In genomic region chr8:11003253-11003652, GRCm38 (mm10) we compare ENCODE assay signal across 10 mouse cellular contexts. TPM values are rescaled to one million over a fixed set of nuclear protein-coding genes. Genes with fewer than 3 reads are reported as not detected.
DNase-seq lines count a peak whose midpoint lies in the region; ATAC-seq lines count a peak whose summit lies in the region.
"Had no signal": no experiment of that assay in that cellular context is flagged by ENCODE, and none has a peak within 500 bp of the region (broad histone marks: within the 10 kb centered on the region; RNA-seq: fewer than 3 reads in every experiment).

No protein-coding gene starts in this region.

- ATAC-seq in heart, embryonic 14.5 days (ENCODE audit: insufficient number of reproducible peaks, insufficient read depth, low FRiP score, low read depth), result no peak
- no peak for ATAC-seq in embryonic facial prominence, embryonic 11.5 days (replicated peaks; ENCODE audit: insufficient number of reproducible peaks, low FRiP score, low TSS enrichment, low read depth)
- ATAC-seq in intestine, embryonic 14.5 days (replicated peaks; ENCODE audit: low FRiP score, low TSS enrichment, low read depth), result no peak
- ATAC-seq in midbrain, embryonic 16.5 days, result no peak

- 0 out of 2 replicates have a peak, but pooled peaks cover 3% of the 10 kb centered on the region for H3K27me3 ChIP-seq in heart, embryonic 14.5 days (ENCODE audit: control insufficient read depth, insufficient read depth, low read length)
- H3K27me3 ChIP-seq in embryonic facial prominence, embryonic 11.5 days (ENCODE audit: control insufficient read depth, insufficient read depth, low read length), result no peaks in the 10 kb centered on the region
- H3K27me3 ChIP-seq in intestine, embryonic 14.5 days (replicated peaks; ENCODE audit: control insufficient read depth, insufficient read depth, low read length), result no peaks in the 10 kb centered on the region
- H3K27me3 ChIP-seq in midbrain, embryonic 16.5 days (ENCODE audit: control insufficient read depth, insufficient read depth, low read depth, low read length), result no peaks in the 10 kb centered on the region

- no peak for DNase-seq in heart, postnatal 14 days
- DNase-seq in embryonic facial prominence, embryonic 11.5 days (ENCODE audit: low spot score), result no peak
- DNase-seq in intestine, embryonic 14.5 days (ENCODE audit: low spot score), result no peak
- DNase-seq in cerebellum, adult 8-10 months, result no peak
- DNase-seq in thymus, postnatal 4 days, result no peak
- DNase-seq in Muller cell, postnatal 12 days (ENCODE audit: inconsistent ontology term), result no peak
- DNase-seq: cerebellum, postnatal 25 days; layer of hippocampus, adult 9-11 months had no signal

- intact Hi-C loops in heart, postnatal 14 days (cut with DNase I), result loop anchor here (5.0 kb wide), 1 partner anchor 41 kb away; no protein-coding TSS in a partner anchor

- peak overlapping the region; percentile 97 for H3K9ac ChIP-seq in heart, embryonic 14.5 days (ENCODE audit: low read length)
- peak overlapping the region; percentile 53 for H3K9ac ChIP-seq in embryonic facial prominence, embryonic 11.5 days (replicated peaks; ENCODE audit: low read length)
- peak overlapping the region; percentile 48 for H3K9ac ChIP-seq in intestine, embryonic 14.5 days (ENCODE audit: low read length)
- peak overlapping the region; percentile 83 for H3K9ac ChIP-seq in midbrain, embryonic 16.5 days (ENCODE audit: low read depth, low read length)

- H3K4me2 ChIP-seq in heart, embryonic 14.5 days (ENCODE audit: low read length), result peak overlapping the region; percentile 93
- H3K4me2 ChIP-seq in embryonic facial prominence, embryonic 11.5 days (ENCODE audit: low read depth, low read length), result peak overlapping the region; percentile 89
- peak overlapping the region; percentile 93 for H3K4me2 ChIP-seq in intestine, embryonic 14.5 days (ENCODE audit: low read length)
- H3K4me2 ChIP-seq in midbrain, embryonic 16.5 days (ENCODE audit: low read length), result peak overlapping the region; percentile 95

- H3K9me3 ChIP-seq in heart, embryonic 14.5 days (ENCODE audit: control insufficient read depth, low read length), result no peaks in the 10 kb centered on the region
- H3K9me3 ChIP-seq in embryonic facial prominence, embryonic 11.5 days (replicated peaks; ENCODE audit: control insufficient read depth, low read length), result no peaks in the 10 kb centered on the region
- H3K9me3 ChIP-seq in intestine, embryonic 14.5 days (ENCODE audit: control insufficient read depth, low read length), result no peaks in the 10 kb centered on the region
- no peaks in the 10 kb centered on the region for H3K9me3 ChIP-seq in midbrain, embryonic 16.5 days (replicated peaks; ENCODE audit: control insufficient read depth, low read length, poor library complexity, severe bottlenecking)

- 20% methylated on average over 6 of the region's 6 CpGs for WGBS in heart, embryonic 14.5 days
- 45% methylated on average over 6 of the region's 6 CpGs for WGBS in embryonic facial prominence, embryonic 11.5 days
- 42% methylated on average over 6 of the region's 6 CpGs for WGBS in intestine, embryonic 14.5 days
- 23% methylated on average over 6 of the region's 6 CpGs for WGBS in midbrain, embryonic 16.5 days

- H3K4me3 ChIP-seq in heart, embryonic 14.5 days (ENCODE audit: control insufficient read depth in 1 of 2, insufficient read depth in 1 of 2, low read depth in 1 of 2, low read length in 2 of 2), result peak overlapping the region; percentile 68 to 84
- H3K4me3 ChIP-seq in embryonic facial prominence, embryonic 11.5 days (ENCODE audit: low read depth, low read length), result peak overlapping the region; percentile 84
- peak overlapping the region; percentile 42 for H3K4me3 ChIP-seq in intestine, embryonic 14.5 days (ENCODE audit: low read depth, low read length)
- H3K4me3 ChIP-seq in midbrain, embryonic 16.5 days (ENCODE audit: low read depth, low read length), result peak overlapping the region; percentile 87

- peak overlapping the region; percentile 51 to 78 for H3K27ac ChIP-seq in heart, embryonic 14.5 days (replicated peaks in 1 of 2; ENCODE audit: control insufficient read depth in 1 of 2, insufficient read depth in 1 of 2, low read depth in 2 of 2, low read length in 2 of 2)
- no peak overlapping the region for H3K27ac ChIP-seq in embryonic facial prominence, embryonic 11.5 days (replicated peaks; ENCODE audit: low read depth, low read length)
- H3K27ac ChIP-seq in intestine, embryonic 14.5 days (ENCODE audit: low read depth), result peak overlapping the region; percentile 41
- H3K27ac ChIP-seq in midbrain, embryonic 16.5 days (ENCODE audit: low read length), result peak overlapping the region; percentile 15

- peaks cover 23% of the 10 kb centered on the region for H3K36me3 ChIP-seq in heart, embryonic 14.5 days (ENCODE audit: control insufficient read depth, insufficient read depth, low read length)
- H3K36me3 ChIP-seq in embryonic facial prominence, embryonic 11.5 days (replicated peaks; ENCODE audit: control insufficient read depth, insufficient read depth, low read depth, low read length), result no peaks in the 10 kb centered on the region; the same call in 1 of the 2 replicates
- H3K36me3 ChIP-seq in intestine, embryonic 14.5 days (ENCODE audit: control insufficient read depth, insufficient read depth, low read length), result peaks cover 15% of the 10 kb centered on the region
- no peaks in the 10 kb centered on the region for H3K36me3 ChIP-seq in midbrain, embryonic 16.5 days (ENCODE audit: control insufficient read depth, insufficient read depth, low read length)

- peaks cover 30 to 73% of the 10 kb centered on the region in 2 experiments for H3K4me1 ChIP-seq in heart, embryonic 14.5 days (ENCODE audit: control insufficient read depth in 2 of 2, insufficient read depth in 2 of 2, low read length in 2 of 2)
- peaks cover 24% of the 10 kb centered on the region for H3K4me1 ChIP-seq in embryonic facial prominence, embryonic 11.5 days (ENCODE audit: control insufficient read depth, insufficient read depth, low read length)
- H3K4me1 ChIP-seq in intestine, embryonic 14.5 days (replicated peaks; ENCODE audit: control insufficient read depth, insufficient read depth, low read length), result peaks cover 75% of the 10 kb centered on the region
- peaks cover 75% of the 10 kb centered on the region for H3K4me1 ChIP-seq in midbrain, embryonic 16.5 days (ENCODE audit: control insufficient read depth, insufficient read depth, low read length)

RNA-seq across cellular contexts. Expression of gene Irs2, which starts 5.0 kb away (rescaled TPM):
- 4.1 and 4.5 TPM in 2 replicates for polyA plus RNA-seq in heart, embryonic 14.5 days (2014; fragmentation: Nextera tagmentation; extraction: Ambion mirVana)
- total RNA-seq in heart, postnatal 14 days (2021), result 10 to 100 TPM; 14.6 to 31.6 TPM
- polyA plus RNA-seq in embryonic facial prominence, embryonic 11.5 days (2014; fragmentation: Nextera tagmentation; extraction: Ambion mirVana), result 6.7 and 6.8 TPM in 2 replicates
- 4.5 and 5.5 TPM in 2 replicates for polyA plus RNA-seq in intestine, embryonic 14.5 days (2014; fragmentation: Nextera tagmentation; extraction: Ambion mirVana)
- polyA plus RNA-seq in midbrain, embryonic 16.5 days (2015; fragmentation: Nextera tagmentation; extraction: Ambion mirVana), result 3.8 and 5.1 TPM in 2 replicates
